Mouse (Mus musculus): ENCODE measurements at regions not wholly inside any gene's neighbourhood (a gene's known extent, or its start where the extent isn't known, plus 50 kb on each side); places are given as distances from the start of the nearest gene placed in this dataset.

DNA sequence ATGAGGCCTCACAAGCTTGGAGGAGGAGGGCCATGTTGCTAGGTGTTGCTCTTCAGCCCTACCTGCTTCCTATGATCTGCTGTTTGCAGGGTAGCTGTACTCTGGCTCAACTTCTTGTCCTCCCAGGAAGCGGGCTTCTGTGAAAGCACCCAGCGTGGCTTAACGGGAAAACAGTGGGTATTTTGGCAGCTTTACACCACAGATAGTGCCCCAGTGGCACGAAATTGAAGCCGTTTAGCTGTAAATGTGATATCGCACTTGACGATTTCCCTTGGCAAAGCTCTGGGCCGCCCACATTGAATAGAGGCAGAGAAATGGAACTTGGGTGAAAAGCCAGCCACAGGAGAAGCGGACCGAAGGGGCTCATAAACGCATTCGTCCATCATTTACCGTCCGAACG lies 70.8 kb upstream of the Mrps9 start:
- TF ChIP-seq CTCF (IDR thresholded peaks at IDR 0.05; ENCODE audit: low read depth) (no peak), EP300 (IDR thresholded peaks at IDR 0.05; ENCODE audit: low read depth) (no peak)
